Mouse (Mus musculus) cerebellum, adult 18-20 months (tissue): ENCODE measurements at regions not wholly inside any gene's neighbourhood (a gene's known extent, or its start where the extent isn't known, plus 50 kb on each side); places are given as distances from the start of the nearest gene placed in this dataset.
A peak's percentile ranks its signal among the peaks of the same experiment; 100 is the strongest.
"Not testable (repeated sequence)": the region's sequence is repeated elsewhere in the genome, so short reads cannot be mapped to it uniquely, and the experiment has no call there.

Experiments used
- DNase-seq, 2 experiments: peaks; one replicate each; pipeline ENCODE4 v3.0.0; 2021

- no peak for DNase-seq
Measured at GRCm38 (mm10) chrX:157107747-157108146, 307.4 kb downstream of the Phex start.

GRCm38 (mm10) chrX:157080025-157080424 lies 335.1 kb downstream of the Phex start:
- peak in 1 of 2 experiments; percentile 6 for DNase-seq

- peak; percentile 30 to 62 for DNase-seq
Measured at GRCm38 (mm10) chrX:157079606-157080005, 335.5 kb downstream of the Phex start.

- DNase-seq = not testable (repeated sequence)
Measured at GRCm38 (mm10) chrX:157078061-157078460, 337.1 kb downstream of the Phex start.

GRCm38 (mm10) chrX:157076193-157076592 lies 338.9 kb downstream of the Phex start:
- no peak for DNase-seq

- DNase-seq = no peak
Measured at GRCm38 (mm10) chrX:157051629-157052315, 363.3 kb downstream of the Phex start.

GRCm38 (mm10) chrX:157028913-157029312 lies 386.2 kb downstream of the Phex start:
- no peak for DNase-seq

GRCm38 (mm10) chrX:157024343-157024742 lies 390.8 kb downstream of the Phex start:
- no peak for DNase-seq

- no peak for DNase-seq
Measured at GRCm38 (mm10) chrX:157021851-157022250, 393.3 kb downstream of the Phex start.

GRCm38 (mm10) chrX:157020337-157020736 lies 394.8 kb downstream of the Phex start:
- DNase-seq = no peak

- DNase-seq = no peak
Measured at GRCm38 (mm10) chrX:156989986-156990518, 425.1 kb downstream of the Phex start.

- no peak for DNase-seq
Measured at GRCm38 (mm10) chrX:156947093-156947492, 468.0 kb downstream of the Phex start.

GRCm38 (mm10) chrX:156944223-156944622 lies 470.9 kb downstream of the Phex start:
- no peak for DNase-seq

- DNase-seq = peak in 1 of 2 experiments; percentile 5
Measured at GRCm38 (mm10) chrX:156913363-156913762, 501.7 kb downstream of the Phex start.
